ENCODE assay signal across 9 mouse cellular contexts in genomic region chr7:126528166-126528577, GRCm38 (mm10). TPM values are rescaled to one million over a fixed set of nuclear protein-coding genes. Genes with fewer than 3 reads are reported as not detected.
A peak's percentile ranks its signal among the peaks of the same experiment; 100 is the strongest.
DNase-seq lines count a peak whose midpoint lies in the region; ATAC-seq lines count a peak whose summit lies in the region.
"Had no signal": no experiment of that assay in that cellular context is flagged by ENCODE, and none has a peak within 500 bp of the region (broad histone marks: within the 10 kb centered on the region; RNA-seq: fewer than 3 reads in every experiment).

No protein-coding gene starts in this region.

- DNase-seq in kidney, adult 18-20 months: no peak
- DNase-seq in ES-CJ7 (ENCODE audit: low read depth, low spot score): peak; percentile 55
- DNase-seq in embryo, embryonic 10.5 days (ENCODE audit: low spot score): peak; percentile 87
- DNase-seq in hindbrain, embryonic 11.5 days (ENCODE audit: low spot score): peak; percentile 74
- no peak for DNase-seq in testis, postnatal 14 days (ENCODE audit: low spot score)

- no peaks in the 10 kb centered on the region for H3K27me3 ChIP-seq in kidney, embryonic 14.5 days (ENCODE audit: control insufficient read depth, insufficient read depth, low read length)
- no peaks in the 10 kb centered on the region for H3K27me3 ChIP-seq in hindbrain, embryonic 11.5 days (ENCODE audit: control insufficient read depth, insufficient read depth, low read length)
- H3K27me3 ChIP-seq in limb, embryonic 12.5 days: no peaks in the 10 kb centered on the region
- H3K27me3 ChIP-seq in neural tube, embryonic 15.5 days (replicated peaks): no peaks in the 10 kb centered on the region
- H3K27me3 ChIP-seq: embryonic facial prominence, embryonic 12.5 days had no signal

- H3K9me3 ChIP-seq in kidney, embryonic 14.5 days (ENCODE audit: control insufficient read depth, low read length): no peaks in the 10 kb centered on the region
- H3K9me3 ChIP-seq in hindbrain, embryonic 11.5 days (ENCODE audit: control insufficient read depth, low read length): no peaks in the 10 kb centered on the region
- no peaks in the 10 kb centered on the region for H3K9me3 ChIP-seq in limb, embryonic 12.5 days
- H3K9me3 ChIP-seq in neural tube, embryonic 15.5 days (replicated peaks): no peaks in the 10 kb centered on the region
- H3K9me3 ChIP-seq: embryonic facial prominence, embryonic 12.5 days had no signal

- H3K27ac ChIP-seq in kidney, embryonic 14.5 days (ENCODE audit: low read depth, low read length): no peak overlapping the region
- H3K27ac ChIP-seq in hindbrain, embryonic 11.5 days (ENCODE audit: low read depth, low read length): no peak overlapping the region
- H3K27ac ChIP-seq in limb, embryonic 12.5 days: no peak overlapping the region
- H3K27ac ChIP-seq in neural tube, embryonic 15.5 days (replicated peaks): peak overlapping the region; percentile 66
- H3K27ac ChIP-seq: embryonic facial prominence, embryonic 12.5 days had no signal

- 9% methylated on average over 1 of the region's 1 CpGs for WGBS in kidney, embryonic 14.5 days
- 9% methylated on average over 1 of the region's 1 CpGs for WGBS in hindbrain, embryonic 11.5 days
- 14% methylated on average over 1 of the region's 1 CpGs for WGBS in limb, embryonic 12.5 days
- WGBS in neural tube, embryonic 15.5 days: 0% methylated on average over 1 of the region's 1 CpGs

- H3K4me2 ChIP-seq in kidney, embryonic 14.5 days (replicated peaks; ENCODE audit: low read depth, low read length): no peak overlapping the region
- H3K4me2 ChIP-seq in hindbrain, embryonic 11.5 days (replicated peaks; ENCODE audit: low read depth, low read length): no peak overlapping the region
- no peak overlapping the region for H3K4me2 ChIP-seq in limb, embryonic 12.5 days
- 0 out of 2 replicates have a peak overlapping the region, but pooled peaks have one; percentile 30 for H3K4me2 ChIP-seq in neural tube, embryonic 15.5 days
- H3K4me2 ChIP-seq: embryonic facial prominence, embryonic 12.5 days had no signal

- H3K4me1 ChIP-seq in kidney, embryonic 14.5 days (ENCODE audit: control insufficient read depth, insufficient read depth, low read length): no peaks in the 10 kb centered on the region
- no peaks in the 10 kb centered on the region for H3K4me1 ChIP-seq in hindbrain, embryonic 11.5 days (replicated peaks; ENCODE audit: control insufficient read depth, insufficient read depth, low read length)
- H3K4me1 ChIP-seq in limb, embryonic 12.5 days (replicated peaks): no peaks in the 10 kb centered on the region
- H3K4me1 ChIP-seq in neural tube, embryonic 15.5 days: peaks cover 4% of the 10 kb centered on the region; the same call in 1 of the 2 replicates
- H3K4me1 ChIP-seq: embryonic facial prominence, embryonic 12.5 days had no signal

- no peak overlapping the region; the same call in 1 of the 2 replicates for H3K9ac ChIP-seq in kidney, embryonic 14.5 days (ENCODE audit: low read depth, low read length)
- H3K9ac ChIP-seq in hindbrain, embryonic 11.5 days (ENCODE audit: low read depth, low read length): peak overlapping the region; percentile 52; the same call in 1 of the 2 replicates
- H3K9ac ChIP-seq in limb, embryonic 12.5 days (replicated peaks): peak overlapping the region; percentile 47; the same call in 1 of the 2 replicates
- H3K9ac ChIP-seq in neural tube, embryonic 15.5 days (replicated peaks): no peak overlapping the region
- H3K9ac ChIP-seq: embryonic facial prominence, embryonic 12.5 days had no signal

- H3K36me3 ChIP-seq in kidney, embryonic 14.5 days (ENCODE audit: control insufficient read depth, insufficient read depth, low read length): no peaks in the 10 kb centered on the region
- H3K36me3 ChIP-seq in hindbrain, embryonic 11.5 days (ENCODE audit: control insufficient read depth, insufficient read depth, low read length): no peaks in the 10 kb centered on the region
- no peaks in the 10 kb centered on the region for H3K36me3 ChIP-seq in limb, embryonic 12.5 days
- no peaks in the 10 kb centered on the region for H3K36me3 ChIP-seq in neural tube, embryonic 15.5 days
- H3K36me3 ChIP-seq: embryonic facial prominence, embryonic 12.5 days had no signal

- ATAC-seq in kidney, embryonic 14.5 days (ENCODE audit: low FRiP score, low TSS enrichment): 0 out of 2 replicates have a peak, but pooled peaks have one; percentile 16
- no peak for ATAC-seq in hindbrain, embryonic 11.5 days (ENCODE audit: low FRiP score)
- ATAC-seq in limb, embryonic 12.5 days (ENCODE audit: insufficient number of reproducible peaks, insufficient read depth, low FRiP score, low TSS enrichment, low read depth): no peak
- peak; percentile 45; the same call in 1 of the 2 replicates for ATAC-seq in neural tube, embryonic 15.5 days (ENCODE audit: low FRiP score)

- H3K4me3 ChIP-seq in kidney, embryonic 14.5 days (ENCODE audit: low read length): no peak overlapping the region
- H3K4me3 ChIP-seq in hindbrain, embryonic 11.5 days (ENCODE audit: low read depth, low read length): no peak overlapping the region
- no peak overlapping the region for H3K4me3 ChIP-seq in limb, embryonic 12.5 days (replicated peaks)
- H3K4me3 ChIP-seq in neural tube, embryonic 15.5 days (replicated peaks): no peak overlapping the region
- H3K4me3 ChIP-seq: embryonic facial prominence, embryonic 12.5 days had no signal

RNA-seq across cellular contexts. Expression of gene Atxn2l, which starts 24.9 kb away (rescaled TPM):
- 39.9 and 59.7 TPM in 2 replicates for polyA plus RNA-seq in kidney, embryonic 14.5 days (2014; fragmentation: Nextera tagmentation; extraction: Ambion mirVana)
- 54.5 and 55.1 TPM in 2 replicates for polyA plus RNA-seq in hindbrain, embryonic 11.5 days (2014; fragmentation: Nextera tagmentation; extraction: Ambion mirVana)
- 59.6 and 65.8 TPM in 2 replicates for polyA plus RNA-seq in limb, embryonic 12.5 days (2016; fragmentation: Nextera tagmentation; extraction: Ambion mirVana)
- 66.0 and 69.5 TPM in 2 replicates for polyA plus RNA-seq in neural tube, embryonic 15.5 days (2015; fragmentation: Nextera tagmentation; extraction: Ambion mirVana)

RNA-seq across cellular contexts. Expression of gene Eif3c, which starts 38.0 kb away (rescaled TPM):
- 174 and 207 TPM in 2 replicates for polyA plus RNA-seq in kidney, embryonic 14.5 days (2014; fragmentation: Nextera tagmentation; extraction: Ambion mirVana)
- polyA plus RNA-seq in hindbrain, embryonic 11.5 days (2014; fragmentation: Nextera tagmentation; extraction: Ambion mirVana): 187 and 194 TPM in 2 replicates
- 202 and 205 TPM in 2 replicates for polyA plus RNA-seq in limb, embryonic 12.5 days (2016; fragmentation: Nextera tagmentation; extraction: Ambion mirVana)
- polyA plus RNA-seq in neural tube, embryonic 15.5 days (2015; fragmentation: Nextera tagmentation; extraction: Ambion mirVana): 178 and 194 TPM in 2 replicates

RNA-seq across cellular contexts. Expression of gene Tufm, which starts 41.0 kb away (rescaled TPM):
- polyA plus RNA-seq in kidney, embryonic 14.5 days (2014; fragmentation: Nextera tagmentation; extraction: Ambion mirVana): 145 and 159 TPM in 2 replicates
- polyA plus RNA-seq in hindbrain, embryonic 11.5 days (2014; fragmentation: Nextera tagmentation; extraction: Ambion mirVana): 140 and 147 TPM in 2 replicates
- 137 and 140 TPM in 2 replicates for polyA plus RNA-seq in limb, embryonic 12.5 days (2016; fragmentation: Nextera tagmentation; extraction: Ambion mirVana)
- 139 and 147 TPM in 2 replicates for polyA plus RNA-seq in neural tube, embryonic 15.5 days (2015; fragmentation: Nextera tagmentation; extraction: Ambion mirVana)

RNA-seq across cellular contexts. Expression of gene Sh2b1, which starts 52.9 kb away (rescaled TPM):
- 36.9 and 47.1 TPM in 2 replicates for polyA plus RNA-seq in kidney, embryonic 14.5 days (2014; fragmentation: Nextera tagmentation; extraction: Ambion mirVana)
- 38.0 and 41.0 TPM in 2 replicates for polyA plus RNA-seq in hindbrain, embryonic 11.5 days (2014; fragmentation: Nextera tagmentation; extraction: Ambion mirVana)
- polyA plus RNA-seq in limb, embryonic 12.5 days (2016; fragmentation: Nextera tagmentation; extraction: Ambion mirVana): 57.8 and 59.9 TPM in 2 replicates
- polyA plus RNA-seq in neural tube, embryonic 15.5 days (2015; fragmentation: Nextera tagmentation; extraction: Ambion mirVana): 69.4 and 69.6 TPM in 2 replicates

RNA-seq across cellular contexts. Expression of gene Apobr, which starts 56.6 kb away (rescaled TPM):
- polyA plus RNA-seq in kidney, embryonic 14.5 days (2014; fragmentation: Nextera tagmentation; extraction: Ambion mirVana): 0.38 and 0.39 TPM in 2 replicates
- 0.35 and 0.71 TPM in 2 replicates for polyA plus RNA-seq in hindbrain, embryonic 11.5 days (2014; fragmentation: Nextera tagmentation; extraction: Ambion mirVana)
- 0.56 and 0.90 TPM in 2 replicates for polyA plus RNA-seq in limb, embryonic 12.5 days (2016; fragmentation: Nextera tagmentation; extraction: Ambion mirVana)
- polyA plus RNA-seq in neural tube, embryonic 15.5 days (2015; fragmentation: Nextera tagmentation; extraction: Ambion mirVana): 0.22 and 1.3 TPM in 2 replicates

Comparison
In these comparisons a context has a peak if more than half of its experiments do, and no peak if none do; other contexts are left out.
1. ATAC-seq: peak in kidney, embryonic 14.5 days (single experiment) and neural tube, embryonic 15.5 days (single experiment); none in hindbrain, embryonic 11.5 days (single experiment) and limb, embryonic 12.5 days (single experiment).
2. H3K9ac ChIP-seq: peak in hindbrain, embryonic 11.5 days (single experiment) and limb, embryonic 12.5 days (single experiment); none in kidney, embryonic 14.5 days (single experiment) and neural tube, embryonic 15.5 days (single experiment).
3. DNase-seq: peak in ES-CJ7 (single experiment), embryo, embryonic 10.5 days (single experiment) and hindbrain, embryonic 11.5 days (single experiment); none in kidney, adult 18-20 months (single experiment) and testis, postnatal 14 days (single experiment).